1 mouse cellular context compared by ENCODE assay signal in genomic region chr5:21030226-21030625, GRCm38 (mm10).
TF ChIP-seq lines count a peak whose summit lies in the region.

No protein-coding gene starts in this region.

TF ChIP-seq in MEL, 35 proteins besides CTCF, POLR2A, EP300 and RAD21 (continued from another document):
- TF ChIP-seq MYC (IDR thresholded peaks at IDR 0.05; ENCODE audit: low read depth, low read length) (0 out of 2 replicates have a peak, but pooled peaks have one; percentile 22), ELF1 (IDR thresholded peaks at IDR 0.05; ENCODE audit: low read depth, low read length) (peak; percentile 64; the same call in 1 of the 2 replicates)
